Mouse (Mus musculus): ENCODE measurements around the gene Ociad2. TPM values are rescaled to one million over a fixed set of nuclear protein-coding genes. Genes with fewer than 3 reads are reported as not detected.

The Ociad2 gene
- polyA plus RNA-seq, 1 experiment from 2014 or later = 1.2 TPM

GRCm38 (mm10) chr5:73319306-73319705 is 21.5 kb downstream of the Ociad2 start:
- Histone ChIP-seq H3K27ac (ENCODE audit: low read depth) (no peak overlapping the region), H3K27me3 (ENCODE audit: insufficient read depth, low read length) (no peaks in the 10 kb centered on the region), H3K4me3 (ENCODE audit: low read depth, low read length) (no peak overlapping the region), H3K36me3 (replicated peaks; ENCODE audit: insufficient read depth, low read length) (peaks cover 23% of the 10 kb centered on the region), H3K9ac (replicated peaks) (no peak overlapping the region), H3K4me1 (ENCODE audit: insufficient read depth) (no peaks in the 10 kb centered on the region; the same call in 1 of the 2 replicates), H3K9me3 (ENCODE audit: low read length) (no peaks in the 10 kb centered on the region), H3K4me2 (ENCODE audit: low read depth, low read length) (no peak overlapping the region)
- no peak for DNase-seq
- 73% methylated on average over 5 of the region's 5 CpGs for WGBS (ENCODE audit: insufficient replicate concordance)
- TF ChIP-seq EP300 (IDR thresholded peaks at IDR 0.05; ENCODE audit: low read depth) = no peak
- TF ChIP-seq CTCF (IDR thresholded peaks at IDR 0.05; ENCODE audit: low read depth) = no peak
- no peak for ATAC-seq

GRCm38 (mm10) chr5:73314654-73315053 is 26.2 kb downstream of the Ociad2 start:
- WGBS (ENCODE audit: insufficient replicate concordance) = 93% methylated on average over 2 of the region's 2 CpGs
- TF ChIP-seq CTCF (IDR thresholded peaks at IDR 0.05; ENCODE audit: low read depth) = no peak
- no peak for TF ChIP-seq EP300 (IDR thresholded peaks at IDR 0.05; ENCODE audit: low read depth)
- no peak for DNase-seq
- Histone ChIP-seq H3K4me3 (ENCODE audit: low read depth, low read length) (no peak overlapping the region), H3K27me3 (ENCODE audit: insufficient read depth, low read length) (no peaks in the 10 kb centered on the region), H3K4me1 (ENCODE audit: insufficient read depth) (peaks cover 3% of the 10 kb centered on the region; the same call in 1 of the 2 replicates), H3K27ac (ENCODE audit: low read depth) (no peak overlapping the region), H3K9me3 (ENCODE audit: low read length) (no peaks in the 10 kb centered on the region), H3K9ac (replicated peaks) (no peak overlapping the region), H3K36me3 (replicated peaks; ENCODE audit: insufficient read depth, low read length) (peaks cover 60% of the 10 kb centered on the region), H3K4me2 (ENCODE audit: low read depth, low read length) (no peak overlapping the region)
- no peak for ATAC-seq

GRCm38 (mm10) chr5:73313591-73313990 is 27.2 kb downstream of the Ociad2 start:
- H3K27me3 ChIP-seq (ENCODE audit: insufficient read depth, low read length) = no peaks in the 10 kb centered on the region
- TF ChIP-seq CTCF (IDR thresholded peaks at IDR 0.05; ENCODE audit: low read depth) (no peak), EP300 (IDR thresholded peaks at IDR 0.05; ENCODE audit: low read depth) (peak; percentile 82)
- H3K4me2 ChIP-seq (ENCODE audit: low read depth, low read length) = no peak overlapping the region
- no peak overlapping the region for H3K4me3 ChIP-seq (ENCODE audit: low read depth, low read length)
- ATAC-seq (no peak), DNase-seq (peak; percentile 35)
- 72% methylated on average over 10 of the region's 10 CpGs for WGBS (ENCODE audit: insufficient replicate concordance)
- H3K36me3 ChIP-seq (replicated peaks; ENCODE audit: insufficient read depth, low read length) = peaks cover 66% of the 10 kb centered on the region
- 0 out of 2 replicates have a peak overlapping the region, but pooled peaks have one; percentile 0 for H3K27ac ChIP-seq (ENCODE audit: low read depth)
- H3K4me1 ChIP-seq (ENCODE audit: insufficient read depth) = peaks cover 3% of the 10 kb centered on the region; the same call in 1 of the 2 replicates
- no peaks in the 10 kb centered on the region for H3K9me3 ChIP-seq (ENCODE audit: low read length)
- no peak overlapping the region for H3K9ac ChIP-seq (replicated peaks)

- Histone ChIP-seq H3K27me3 (ENCODE audit: insufficient read depth, low read length) (no peaks in the 10 kb centered on the region), H3K9me3 (ENCODE audit: low read length) (no peaks in the 10 kb centered on the region), H3K27ac (ENCODE audit: low read depth) (peak overlapping the region; percentile 13), H3K36me3 (replicated peaks; ENCODE audit: insufficient read depth, low read length) (peaks cover 79% of the 10 kb centered on the region), H3K4me3 (ENCODE audit: low read depth, low read length) (no peak overlapping the region), H3K4me1 (ENCODE audit: insufficient read depth) (peaks cover 3% of the 10 kb centered on the region; the same call in 1 of the 2 replicates), H3K9ac (replicated peaks) (no peak overlapping the region), H3K4me2 (ENCODE audit: low read depth, low read length) (no peak overlapping the region)
- TF ChIP-seq CTCF (IDR thresholded peaks at IDR 0.05; ENCODE audit: low read depth) = 0 out of 2 replicates have a peak, but pooled peaks have one; percentile 9
- TF ChIP-seq EP300 (IDR thresholded peaks at IDR 0.05; ENCODE audit: low read depth) = peak; percentile 92
- WGBS (ENCODE audit: insufficient replicate concordance) = 62% methylated on average over 5 of the region's 5 CpGs
- peak; percentile 61 for DNase-seq
- peak; percentile 98 for ATAC-seq
Measured at GRCm38 (mm10) chr5:73311458-73311857, 29.4 kb downstream of the Ociad2 start.

GRCm38 (mm10) chr5:73310401-73310800 is 30.4 kb downstream of the Ociad2 start:
- DNase-seq (no peak), ATAC-seq (no peak)
- Histone ChIP-seq H3K9ac (replicated peaks) (no peak overlapping the region), H3K4me1 (ENCODE audit: insufficient read depth) (peaks cover 3% of the 10 kb centered on the region; the same call in 1 of the 2 replicates), H3K4me3 (ENCODE audit: low read depth, low read length) (no peak overlapping the region), H3K9me3 (ENCODE audit: low read length) (no peaks in the 10 kb centered on the region), H3K36me3 (replicated peaks; ENCODE audit: insufficient read depth, low read length) (peaks cover 79% of the 10 kb centered on the region), H3K27ac (ENCODE audit: low read depth) (peak overlapping the region; percentile 49), H3K4me2 (ENCODE audit: low read depth, low read length) (no peak overlapping the region), H3K27me3 (ENCODE audit: insufficient read depth, low read length) (no peaks in the 10 kb centered on the region)
- WGBS (ENCODE audit: insufficient replicate concordance) = 58% methylated on average over 1 of the region's 1 CpGs
- TF ChIP-seq CTCF (IDR thresholded peaks at IDR 0.05; ENCODE audit: low read depth) (no peak), EP300 (IDR thresholded peaks at IDR 0.05; ENCODE audit: low read depth) (no peak)

- no peak overlapping the region for H3K9ac ChIP-seq (replicated peaks)
- H3K36me3 ChIP-seq (replicated peaks; ENCODE audit: insufficient read depth, low read length) = peaks cover 81% of the 10 kb centered on the region
- WGBS (ENCODE audit: insufficient replicate concordance) = 85% methylated on average over 4 of the region's 4 CpGs
Measured at GRCm38 (mm10) chr5:73309496-73309895, 31.3 kb downstream of the Ociad2 start.

More at GRCm38 (mm10) chr5:73309496-73309895, 31.3 kb downstream of the Ociad2 start:
- Histone ChIP-seq H3K4me2 (ENCODE audit: low read depth, low read length) (no peak overlapping the region), H3K4me3 (ENCODE audit: low read depth, low read length) (no peak overlapping the region), H3K9me3 (ENCODE audit: low read length) (no peaks in the 10 kb centered on the region), H3K27me3 (ENCODE audit: insufficient read depth, low read length) (no peaks in the 10 kb centered on the region), H3K27ac (ENCODE audit: low read depth) (no peak overlapping the region), H3K4me1 (ENCODE audit: insufficient read depth) (peaks cover 3% of the 10 kb centered on the region; the same call in 1 of the 2 replicates)
- no peak for DNase-seq
- TF ChIP-seq EP300 (IDR thresholded peaks at IDR 0.05; ENCODE audit: low read depth) = no peak
- no peak for TF ChIP-seq CTCF (IDR thresholded peaks at IDR 0.05; ENCODE audit: low read depth)
- ATAC-seq = no peak
